Mouse (Mus musculus) pancreas, adult 10 weeks (tissue): ENCODE results near the gene A330070K13Rik. TPM values are rescaled to one million over a fixed set of nuclear protein-coding genes. Genes with fewer than 3 reads are reported as not detected.

Source experiments
- polyA plus RNA-seq: library from polyadenylated mRNA; stranded (reverse); fragments of 350-450 nt; fragmentation: Illumina TruSeq; extraction: RNeasy Lipid Tissue Mini Kit (QIAGEN cat#74804); gene quantifications from one replicate; pipeline ENCODE4 v1.2.3, GENCODE M21; 2015; ENCODE audit warnings: low read depth, low replicate concordance; ENCODE audit not compliant: insufficient read depth

The A330070K13Rik gene
- not detected for polyA plus RNA-seq

GRCm38 (mm10) chr5:130384222-130384912 is at the start of gene A330070K13Rik:
Gene A330070K13Rik (minus strand): TSS chr5:130384631.

GRCm38 (mm10) chr5:130369237-130369636 is 15.2 kb downstream of the A330070K13Rik start, which contains the start of gene Caln1:
Gene Caln1 (plus strand): TSS chr5:130369455.

Other genes starting within 250 kb of the A330070K13Rik start
- 0.96 TPM for gene Kctd7, start 239.8 kb downstream of the A330070K13Rik start, polyA plus RNA-seq
- 6.7 TPM for gene Rabgef1, start 212.8 kb downstream of the A330070K13Rik start, polyA plus RNA-seq
- gene Tmem248, start 167.6 kb downstream of the A330070K13Rik start, polyA plus RNA-seq = 17.0 TPM
- gene Sbds, start 129.1 kb downstream of the A330070K13Rik start, polyA plus RNA-seq = 19.0 TPM
- 2.7 TPM for gene Tyw1, start 129.0 kb downstream of the A330070K13Rik start, polyA plus RNA-seq
- gene Caln1, start 15.2 kb downstream of the A330070K13Rik start, polyA plus RNA-seq = not detected